Mouse (Mus musculus): ENCODE measurements around the gene Slc13a4. TPM values are rescaled to one million over a fixed set of nuclear protein-coding genes. Genes with fewer than 3 reads are reported as not detected.

The Slc13a4 gene
- polyA plus RNA-seq, 1 experiment = not detected

DNA sequence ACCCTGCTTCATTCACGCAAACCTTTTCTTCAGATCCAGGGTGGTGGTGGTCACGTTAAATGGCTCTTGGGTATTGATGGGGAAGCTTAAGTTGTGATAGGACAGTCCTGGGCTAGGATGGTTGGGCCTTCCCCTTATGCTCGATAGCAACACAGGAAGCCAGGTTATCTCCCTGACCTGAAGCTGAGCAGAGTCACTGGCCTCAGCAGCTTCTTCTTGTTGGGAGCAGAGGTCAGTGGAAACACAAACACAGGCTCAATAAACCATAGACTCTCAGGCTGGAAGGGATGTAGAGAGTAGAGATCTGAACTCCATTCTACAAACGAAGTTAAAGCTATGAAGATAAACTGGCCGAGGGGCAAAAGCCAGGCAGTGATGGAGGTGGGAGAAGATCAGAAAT, 27.5 kb upstream of the Slc13a4 start:
- H3K27me3 ChIP-seq (replicated peaks) = peaks cover 13% of the 10 kb centered on the region
- peaks cover 6% of the 10 kb centered on the region for H3K9me3 ChIP-seq
- H3K36me3 ChIP-seq (replicated peaks; ENCODE audit: low read length) = no peaks in the 10 kb centered on the region
- H3K4me3 ChIP-seq (replicated peaks) = no peak overlapping the region
- TF ChIP-seq FLI1 (IDR thresholded peaks at IDR 0.05; ENCODE audit: low read length) = no peak
- TF ChIP-seq GATA1 (IDR thresholded peaks at IDR 0.05; ENCODE audit: borderline replicate concordance, low read length) = no peak
- peaks cover 19% of the 10 kb centered on the region for H3K4me1 ChIP-seq

DNA sequence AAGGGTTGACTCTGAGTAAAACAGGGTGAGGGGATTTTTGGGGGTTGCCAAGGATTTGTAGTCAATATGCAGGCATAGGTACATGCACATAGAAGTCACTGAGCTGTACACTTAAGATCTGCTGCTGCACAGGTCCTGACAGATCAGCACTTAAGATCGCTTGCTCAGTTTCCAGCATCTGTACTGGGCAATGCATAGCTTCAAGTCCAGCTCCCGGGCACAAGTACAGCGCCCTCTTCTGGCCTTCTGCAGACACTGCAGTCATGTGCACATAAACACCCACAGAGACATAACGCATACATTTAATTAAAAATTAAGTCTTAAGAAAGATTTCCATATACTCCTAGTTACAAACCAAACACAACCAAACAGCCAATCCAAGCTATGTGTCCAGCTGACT, 26.3 kb upstream of the Slc13a4 start:
- H3K36me3 ChIP-seq (replicated peaks; ENCODE audit: low read length) = no peaks in the 10 kb centered on the region

DNA sequence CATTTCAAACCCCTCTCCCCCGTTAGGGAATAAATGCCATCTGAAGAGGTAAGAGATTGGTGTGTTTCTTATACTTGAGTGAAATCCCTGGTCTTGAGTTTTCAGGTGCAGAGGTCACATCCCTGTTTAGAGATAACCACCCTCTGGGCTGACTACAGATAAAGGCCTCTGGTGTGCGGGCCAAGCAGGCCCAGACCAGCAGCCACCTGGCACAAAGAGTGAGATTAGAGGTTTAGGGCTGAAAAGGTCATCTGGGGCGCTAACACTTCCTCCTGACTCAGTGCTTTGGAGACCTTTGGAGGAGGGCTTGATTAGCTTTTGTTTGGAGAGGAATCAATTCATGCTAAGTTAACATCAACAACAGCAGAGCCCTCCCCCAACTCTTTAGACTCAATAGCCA, 25.7 kb upstream of the Slc13a4 start:
- Histone ChIP-seq H3K9me3 (peaks cover 6% of the 10 kb centered on the region), H3K4me3 (replicated peaks) (no peak overlapping the region), H3K27me3 (replicated peaks) (peaks cover 21% of the 10 kb centered on the region), H3K4me1 (peaks cover 12% of the 10 kb centered on the region), H3K36me3 (replicated peaks; ENCODE audit: low read length) (no peaks in the 10 kb centered on the region)
- TF ChIP-seq GATA1 (IDR thresholded peaks at IDR 0.05; ENCODE audit: borderline replicate concordance, low read length) = no peak
- no peak for TF ChIP-seq FLI1 (IDR thresholded peaks at IDR 0.05; ENCODE audit: low read length)

More for the DNA sequence above, 26.3 kb upstream of the Slc13a4 start:
- H3K9me3 ChIP-seq = peaks cover 6% of the 10 kb centered on the region
- peaks cover 19% of the 10 kb centered on the region for H3K4me1 ChIP-seq
- no peak for TF ChIP-seq GATA1 (IDR thresholded peaks at IDR 0.05; ENCODE audit: borderline replicate concordance, low read length)
- no peak for TF ChIP-seq FLI1 (IDR thresholded peaks at IDR 0.05; ENCODE audit: low read length)
- peaks cover 19% of the 10 kb centered on the region for H3K27me3 ChIP-seq (replicated peaks)
- no peak overlapping the region for H3K4me3 ChIP-seq (replicated peaks)

DNA sequence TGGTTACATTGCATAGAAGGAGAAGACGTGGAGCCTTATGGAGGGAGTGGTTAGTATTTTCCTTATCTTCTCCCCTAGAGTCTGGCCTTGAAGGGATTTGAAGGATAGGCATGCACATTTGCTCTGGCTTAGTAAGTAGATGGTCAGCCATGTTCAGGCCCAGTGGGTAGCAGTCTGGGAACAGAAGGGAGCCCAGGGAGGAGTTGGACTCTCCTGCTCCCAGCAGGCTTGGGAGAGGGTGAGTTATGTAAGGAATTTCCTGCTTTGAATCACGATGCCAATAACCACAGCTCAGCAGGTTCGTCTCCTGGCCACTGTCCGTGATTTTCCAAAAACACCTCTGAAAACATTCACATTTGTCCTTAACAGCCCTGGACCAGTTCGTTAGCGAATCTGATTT, 22.9 kb upstream of the Slc13a4 start:
- TF ChIP-seq FLI1 (IDR thresholded peaks at IDR 0.05; ENCODE audit: low read length) (no peak), GATA1 (IDR thresholded peaks at IDR 0.05; ENCODE audit: borderline replicate concordance, low read length) (no peak)
- no peak overlapping the region for H3K4me3 ChIP-seq (replicated peaks)
- H3K9me3 ChIP-seq = no peaks in the 10 kb centered on the region
- no peaks in the 10 kb centered on the region for H3K36me3 ChIP-seq (replicated peaks; ENCODE audit: low read length)
- peaks cover 33% of the 10 kb centered on the region for H3K27me3 ChIP-seq (replicated peaks)
- peaks cover 11% of the 10 kb centered on the region for H3K4me1 ChIP-seq

DNA sequence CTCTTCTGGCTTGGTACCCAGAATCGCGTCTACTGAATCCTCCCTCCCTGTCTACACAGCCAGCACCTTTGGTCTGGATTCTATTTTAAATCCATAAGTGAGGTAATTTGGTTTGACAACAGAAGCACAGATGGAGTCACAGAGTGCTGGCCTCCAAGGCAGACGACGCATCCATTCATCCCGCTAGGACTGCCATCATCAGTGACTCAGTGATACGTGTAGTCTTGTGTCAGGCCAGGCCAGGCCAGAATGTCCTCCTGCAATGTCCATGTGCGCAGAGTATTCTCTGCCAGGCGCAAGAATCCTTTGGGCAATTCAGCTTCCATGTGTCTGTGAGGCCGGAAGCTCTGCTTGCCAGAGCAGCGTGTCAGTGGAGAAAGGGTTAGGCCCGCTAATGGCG, 22.0 kb upstream of the Slc13a4 start:
- TF ChIP-seq GATA1 (IDR thresholded peaks at IDR 0.05; ENCODE audit: borderline replicate concordance, low read length) (no peak), FLI1 (IDR thresholded peaks at IDR 0.05; ENCODE audit: low read length) (no peak)
- Histone ChIP-seq H3K36me3 (replicated peaks; ENCODE audit: low read length) (no peaks in the 10 kb centered on the region), H3K9me3 (no peaks in the 10 kb centered on the region), H3K4me3 (replicated peaks) (no peak overlapping the region), H3K4me1 (peaks cover 13% of the 10 kb centered on the region), H3K27me3 (replicated peaks) (peaks cover 40% of the 10 kb centered on the region)

DNA sequence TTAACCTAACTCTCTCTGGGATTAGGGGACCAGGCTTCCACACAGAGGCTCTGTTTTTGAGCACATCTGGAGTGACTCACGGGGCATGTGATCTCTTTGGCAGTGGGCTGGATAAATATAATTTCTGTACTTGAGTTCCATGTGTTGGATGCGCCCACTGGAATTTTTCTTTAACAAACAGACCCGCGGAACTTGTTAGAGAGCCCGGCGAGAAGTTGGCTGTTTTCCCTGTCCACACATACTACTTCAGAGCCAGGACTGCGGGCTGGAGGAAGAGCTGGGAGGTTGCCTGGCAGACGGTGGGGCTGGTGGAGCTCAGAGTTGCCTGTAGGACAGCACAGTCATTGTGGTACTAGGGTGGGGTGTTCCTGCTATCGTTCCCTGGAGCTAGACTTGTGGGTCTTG, 18.2 kb upstream of the Slc13a4 start, which contains the start of gene Fam180a:
TSS of gene Fam180a (minus strand) at position 31 of the 405 bp plus-strand sequence.
- H3K9me3 ChIP-seq = no peaks in the 10 kb centered on the region
- peaks cover 17% of the 10 kb centered on the region for H3K4me1 ChIP-seq
- no peaks in the 10 kb centered on the region for H3K36me3 ChIP-seq (replicated peaks; ENCODE audit: low read length)
- peaks cover 47% of the 10 kb centered on the region for H3K27me3 ChIP-seq (replicated peaks)
- TF ChIP-seq FLI1 (IDR thresholded peaks at IDR 0.05; ENCODE audit: low read length) (no peak), GATA1 (IDR thresholded peaks at IDR 0.05; ENCODE audit: borderline replicate concordance, low read length) (no peak)
- H3K4me3 ChIP-seq (replicated peaks) = no peak within 1 kb of the TSS

DNA sequence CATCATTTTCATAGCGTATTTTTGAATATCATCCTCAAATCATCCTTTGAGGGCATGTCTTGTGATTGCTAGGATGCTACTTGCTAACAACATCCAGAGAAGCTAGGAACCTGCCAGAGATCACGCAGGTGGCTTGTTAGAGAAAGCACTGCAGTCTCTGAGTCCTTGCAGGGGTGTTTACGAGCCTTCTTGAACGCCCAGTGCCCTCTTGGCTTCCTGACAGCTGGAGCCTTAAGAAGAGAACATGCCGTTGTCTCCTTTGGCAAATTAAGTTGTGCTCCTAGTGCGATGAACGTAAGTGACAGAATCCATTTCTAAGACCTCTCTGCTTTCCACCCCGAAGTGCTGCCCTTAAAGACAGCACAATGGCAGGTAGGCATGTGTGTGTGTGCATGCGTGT, 16.4 kb upstream of the Slc13a4 start:
- Histone ChIP-seq H3K4me1 (peaks cover 27% of the 10 kb centered on the region), H3K4me3 (replicated peaks) (no peak overlapping the region), H3K36me3 (replicated peaks; ENCODE audit: low read length) (no peaks in the 10 kb centered on the region), H3K9me3 (no peaks in the 10 kb centered on the region), H3K27me3 (replicated peaks) (peaks cover 46% of the 10 kb centered on the region)
- TF ChIP-seq FLI1 (IDR thresholded peaks at IDR 0.05; ENCODE audit: low read length) = no peak
- TF ChIP-seq GATA1 (IDR thresholded peaks at IDR 0.05; ENCODE audit: borderline replicate concordance, low read length) = no peak

DNA sequence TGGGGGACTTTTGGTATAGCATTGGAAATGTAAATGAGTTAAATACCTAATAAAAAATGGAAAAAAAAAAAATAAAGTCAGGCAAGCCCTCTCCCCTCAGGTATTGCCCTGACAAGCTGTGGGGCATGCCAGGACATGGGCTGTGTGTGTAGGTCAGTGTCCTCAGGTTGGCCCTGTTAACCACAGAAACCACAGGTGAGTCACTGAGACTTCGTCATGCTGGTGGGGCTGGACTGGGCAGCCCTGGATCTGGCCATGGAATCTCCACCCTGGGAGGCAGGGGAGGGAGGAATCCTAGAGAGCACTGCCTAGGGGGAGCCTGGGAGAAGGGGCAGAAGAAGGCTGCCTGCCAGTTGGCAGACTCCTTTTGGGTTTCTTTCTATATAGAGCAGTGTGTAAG, 15.1 kb upstream of the Slc13a4 start:
- peaks cover 47% of the 10 kb centered on the region for H3K27me3 ChIP-seq (replicated peaks)
- TF ChIP-seq FLI1 (IDR thresholded peaks at IDR 0.05; ENCODE audit: low read length) (no peak), GATA1 (IDR thresholded peaks at IDR 0.05; ENCODE audit: borderline replicate concordance, low read length) (no peak)
- no peak overlapping the region for H3K4me3 ChIP-seq (replicated peaks)
- H3K9me3 ChIP-seq = no peaks in the 10 kb centered on the region
- peaks cover 27% of the 10 kb centered on the region for H3K4me1 ChIP-seq
- no peaks in the 10 kb centered on the region for H3K36me3 ChIP-seq (replicated peaks; ENCODE audit: low read length)

DNA sequence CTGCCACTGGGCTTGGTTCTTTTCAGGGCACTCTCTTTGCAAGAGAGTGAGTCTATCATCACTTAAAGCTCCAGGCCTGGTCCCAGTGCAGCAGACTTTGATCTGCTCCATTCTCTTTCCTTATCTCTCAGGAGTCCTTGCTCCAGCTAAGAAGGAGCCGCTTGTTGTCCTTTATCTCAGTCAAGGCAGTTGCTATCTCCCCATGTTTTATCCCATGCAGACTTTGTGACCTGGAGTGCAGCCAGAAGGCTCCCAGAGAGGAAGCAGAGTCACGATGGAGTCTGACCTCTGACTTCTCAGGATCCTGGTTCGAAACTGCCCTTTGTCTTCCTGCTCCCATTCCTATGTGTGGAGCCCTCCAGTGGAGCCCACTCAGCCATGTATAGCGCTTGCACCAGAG, 13.2 kb upstream of the Slc13a4 start:
- Histone ChIP-seq H3K4me1 (peaks cover 18% of the 10 kb centered on the region), H3K4me3 (replicated peaks) (no peak overlapping the region), H3K27me3 (replicated peaks) (peaks cover 50% of the 10 kb centered on the region), H3K36me3 (replicated peaks; ENCODE audit: low read length) (no peaks in the 10 kb centered on the region), H3K9me3 (no peaks in the 10 kb centered on the region)
- TF ChIP-seq FLI1 (IDR thresholded peaks at IDR 0.05; ENCODE audit: low read length) = no peak
- TF ChIP-seq GATA1 (IDR thresholded peaks at IDR 0.05; ENCODE audit: borderline replicate concordance, low read length) = no peak

DNA sequence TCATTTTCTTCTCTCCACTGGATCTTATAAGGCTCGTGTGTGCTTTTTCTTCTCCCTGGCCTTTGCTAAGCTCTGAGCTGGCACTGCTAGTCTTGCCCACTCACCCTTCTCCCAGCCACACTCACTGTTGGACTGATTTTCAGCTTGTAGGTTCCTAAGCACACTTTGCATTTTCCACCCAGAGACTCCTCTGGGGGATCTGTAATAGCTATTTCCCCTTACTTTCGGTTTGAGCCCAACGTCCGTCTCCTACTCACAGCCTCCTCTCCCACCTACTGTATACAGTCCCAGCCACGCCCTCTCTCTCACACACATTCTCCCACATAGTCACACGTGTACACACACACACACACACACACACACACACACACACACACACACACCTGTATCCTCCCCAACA, 11.9 kb upstream of the Slc13a4 start:
- peaks cover 14% of the 10 kb centered on the region for H3K4me1 ChIP-seq
- H3K27me3 ChIP-seq (replicated peaks) = peaks cover 48% of the 10 kb centered on the region
- TF ChIP-seq FLI1 (IDR thresholded peaks at IDR 0.05; ENCODE audit: low read length) (no peak), GATA1 (IDR thresholded peaks at IDR 0.05; ENCODE audit: borderline replicate concordance, low read length) (no peak)
- no peak overlapping the region for H3K4me3 ChIP-seq (replicated peaks)
- no peaks in the 10 kb centered on the region for H3K36me3 ChIP-seq (replicated peaks; ENCODE audit: low read length)
- no peaks in the 10 kb centered on the region for H3K9me3 ChIP-seq

DNA sequence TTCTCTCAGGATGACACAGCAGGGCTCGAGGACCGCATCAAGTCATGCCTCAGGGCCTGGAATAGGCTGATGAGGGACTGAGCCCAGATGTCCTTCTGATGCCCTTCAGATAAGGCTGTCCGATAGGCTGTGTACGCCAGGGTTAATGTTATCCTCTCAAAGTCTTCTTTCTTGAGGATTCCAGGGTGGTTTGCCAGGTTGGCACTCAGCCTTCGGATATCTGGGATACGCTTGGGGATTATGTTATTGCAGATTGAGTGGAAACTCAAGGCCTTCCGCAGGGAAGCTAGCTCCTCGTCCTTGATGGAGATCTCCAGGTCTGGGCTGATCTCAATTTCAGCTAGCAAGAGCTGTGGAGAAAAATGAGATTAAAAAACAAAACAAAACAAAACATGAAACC, 5.6 kb upstream of the Slc13a4 start:
- peaks cover 42% of the 10 kb centered on the region for H3K27me3 ChIP-seq (replicated peaks)
- TF ChIP-seq GATA1 (IDR thresholded peaks at IDR 0.05; ENCODE audit: borderline replicate concordance, low read length) (no peak), FLI1 (IDR thresholded peaks at IDR 0.05; ENCODE audit: low read length) (no peak)
- no peaks in the 10 kb centered on the region for H3K9me3 ChIP-seq
- H3K36me3 ChIP-seq (replicated peaks; ENCODE audit: low read length) = no peaks in the 10 kb centered on the region
- H3K4me1 ChIP-seq = 0 out of 2 replicates have a peak, but pooled peaks cover 10% of the 10 kb centered on the region
- H3K4me3 ChIP-seq (replicated peaks) = no peak overlapping the region

Measured in megakaryocyte, embryonic 14.5 days (primary cell).